Mouse (Mus musculus) stomach, postnatal 0 days (tissue): Measurements from ENCODE around the gene Gfpt1.

Source experiments
- CTCF ChIP-seq: IDR thresholded peaks from 2 replicates; pipeline ENCODE4 v1.5.1; 2016; ENCODE audit warnings: antibody characterized with exemption, low read depth, mild to moderate bottlenecking, moderate library complexity
- EP300 ChIP-seq: optimal IDR thresholded peaks from 2 replicates; pipeline ENCODE3; 2016; ENCODE audit warnings: antibody characterized with exemption

DNA sequence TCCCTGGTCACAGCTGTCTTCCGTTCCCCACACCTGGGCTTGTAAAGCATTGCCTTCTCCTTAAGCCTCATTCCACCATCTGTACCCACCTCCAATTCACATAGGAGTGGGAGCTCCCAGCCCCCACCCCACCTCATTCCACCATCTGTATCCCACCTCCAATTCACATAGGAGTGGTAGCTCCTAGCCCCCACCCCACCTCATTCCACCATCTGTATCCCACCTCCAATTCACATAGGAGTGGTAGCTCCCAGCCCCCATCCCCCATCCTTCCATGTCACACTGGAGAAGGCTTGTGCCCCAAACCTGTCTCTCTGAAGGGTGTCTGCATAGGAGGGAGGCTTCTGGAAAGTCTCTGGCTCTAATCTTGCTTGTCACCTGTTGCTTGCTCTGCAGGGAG lies 60.7 kb downstream of the Gfpt1 start:
- TF ChIP-seq EP300 (no peak), CTCF (no peak)
